Mouse (Mus musculus) mammary gland, adult 2 months (tissue): ENCODE data around the gene Tmem229a. TPM values are rescaled to one million over a fixed set of nuclear protein-coding genes. Genes with fewer than 3 reads are reported as not detected.

Experiments used
- polyA plus RNA-seq: library from polyadenylated mRNA; depleted of rRNA; stranded (reverse); fragments of >200 nt; gene quantifications from 2 replicates; pipeline ENCODE4 v1.2.3, GENCODE M21; 2012; ENCODE audit warnings: low replicate concordance; rRNA removed

Gene Tmem229a
- polyA plus RNA-seq, result 0.82 and 1.1 TPM in 2 replicates

DNA sequence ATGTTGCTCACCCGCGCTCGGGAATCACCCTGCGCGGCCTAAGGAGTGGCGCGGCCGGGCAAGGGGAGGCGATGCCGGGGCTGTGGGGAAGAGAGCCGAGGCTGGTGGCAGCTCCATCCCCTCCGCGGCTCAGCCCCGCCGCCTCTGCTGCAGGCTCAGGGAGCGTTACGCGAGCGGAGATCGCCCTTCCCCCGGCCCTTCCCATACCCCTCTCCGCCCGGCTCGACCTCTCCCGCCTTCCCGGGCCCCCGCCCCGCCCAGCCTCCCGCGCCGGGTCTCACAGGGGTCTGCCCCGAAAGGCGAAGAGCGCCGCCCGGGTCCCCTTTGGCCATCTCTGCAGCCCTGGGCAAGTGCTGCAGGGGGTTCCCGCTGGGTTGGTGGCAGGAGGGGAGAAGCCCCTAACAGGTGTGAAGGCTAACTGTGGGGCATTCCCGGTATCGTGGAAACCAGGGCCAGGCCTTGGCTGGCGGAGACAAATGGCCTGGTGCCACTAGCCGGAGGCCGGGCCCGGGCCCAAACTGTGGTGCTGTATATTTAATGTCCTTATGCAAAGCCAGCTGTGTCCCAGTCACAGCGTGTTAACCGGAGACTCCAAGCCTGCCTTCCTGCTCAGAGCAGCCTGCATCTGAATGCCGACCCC is at the start of gene Tmem229a:
TSS of gene Tmem229a (minus strand) at position 352 of the 640 bp plus-strand sequence.

Other genes with a start within 250 kb of the Tmem229a start
- not detected in 2 replicates for gene Hyal6, start 223.1 kb downstream of the Tmem229a start, polyA plus RNA-seq
- not detected in 2 replicates for gene Hyal4, start 208.0 kb downstream of the Tmem229a start, polyA plus RNA-seq
- gene Spam1, start 165.1 kb downstream of the Tmem229a start, polyA plus RNA-seq, result not detected in 2 replicates
- not detected in 2 replicates for gene Hyal5, start 98.3 kb downstream of the Tmem229a start, polyA plus RNA-seq